Mouse (Mus musculus): ENCODE measurements around the gene Mast4.

- TF ChIP-seq POLR2A (IDR thresholded peaks at IDR 0.05; ENCODE audit: low read depth, low read length) (no peak), TBP (conservative IDR thresholded peaks at IDR 0.05; ENCODE audit: low read depth, low read length) (no peak), JUND (conservative IDR thresholded peaks at IDR 0.05; ENCODE audit: low read depth, low read length) (no peak), MAZ (IDR thresholded peaks at IDR 0.05; ENCODE audit: low read depth, low read length) (no peak)
Observed at GRCm38 (mm10) chr13:103238034-103238705, 96.1 kb downstream of the Mast4 start.

Data from CH12.LX (cell line).